Mouse (Mus musculus): ENCODE data around the gene Ccz1. TPM values are rescaled to one million over a fixed set of nuclear protein-coding genes. Genes with fewer than 3 reads are reported as not detected.

Ccz1 gene
- polyA plus RNA-seq, 1 experiment from 2014 or later = 59.1 TPM

DNA sequence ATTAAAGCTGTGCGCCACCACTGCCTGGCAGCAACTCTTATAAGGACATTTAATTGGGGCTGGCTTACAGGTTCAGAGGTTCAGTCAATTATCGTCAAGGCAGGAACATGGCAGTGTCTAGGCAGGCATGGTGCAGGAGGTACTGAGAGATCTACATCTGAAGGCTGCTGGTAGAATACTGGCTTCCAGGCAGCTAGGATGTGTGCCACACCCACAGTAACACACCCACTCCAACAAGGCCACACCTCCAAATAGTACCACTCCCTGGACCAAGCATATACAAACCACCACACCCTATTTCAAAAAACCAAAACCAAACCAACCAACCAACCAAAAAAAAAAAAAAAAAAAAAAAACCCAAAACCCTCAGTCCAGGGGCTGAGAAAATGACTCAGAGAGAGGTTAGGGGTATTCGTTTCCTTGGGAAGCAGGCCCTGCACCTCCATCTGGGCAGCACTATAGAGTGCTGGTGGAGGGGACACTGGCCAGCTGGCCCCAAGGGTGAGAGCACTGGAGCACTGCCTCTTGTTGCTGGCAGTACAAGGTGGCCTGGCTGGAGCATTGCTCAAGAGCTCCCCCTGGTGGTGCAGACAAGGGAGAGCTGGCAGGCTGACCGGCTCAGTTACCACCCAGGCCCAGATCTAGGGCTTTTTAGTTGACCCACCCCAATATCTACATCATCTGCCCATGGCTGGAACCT is 39.6 kb downstream of the Ccz1 start:
- Histone ChIP-seq H3K4me1 (replicated peaks) (0 out of 2 replicates have a peak, but pooled peaks cover 4% of the 10 kb centered on the region), H3K27me3 (replicated peaks) (no peaks in the 10 kb centered on the region), H3K9me3 (replicated peaks) (no peaks in the 10 kb centered on the region), H3K4me3 (no peak overlapping the region), H3K4me2 (no peak overlapping the region), H3K9ac (no peak overlapping the region), H3K27ac (ENCODE audit: poor library complexity, severe bottlenecking) (no peak overlapping the region), H3K36me3 (no peaks in the 10 kb centered on the region)
- WGBS = 49% methylated on average over 4 of the region's 4 CpGs
- peak; percentile 69 for ATAC-seq (ENCODE audit: insufficient number of reproducible peaks, low FRiP score)

DNA sequence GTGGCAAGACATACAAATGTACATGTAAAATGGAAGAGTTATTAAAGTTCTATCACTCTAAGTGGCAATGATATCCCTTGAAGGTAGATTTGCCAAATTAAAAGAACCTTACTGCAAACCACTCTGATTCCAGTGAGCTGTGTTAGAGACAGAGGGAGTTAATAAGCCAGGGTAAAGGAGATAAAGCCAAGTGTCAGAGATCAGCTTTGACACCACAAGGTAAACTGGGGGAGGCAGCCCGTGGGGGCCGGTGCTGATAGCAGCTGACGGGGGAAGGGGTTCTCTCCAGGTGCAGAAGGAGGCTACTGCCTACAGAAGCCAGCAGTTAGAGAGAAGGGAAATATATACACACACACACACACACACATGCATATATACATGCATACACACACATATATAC is 42.0 kb downstream of the Ccz1 start:
- no peak for ATAC-seq (ENCODE audit: insufficient number of reproducible peaks, low FRiP score)
- H3K27me3 ChIP-seq (replicated peaks) = no peaks in the 10 kb centered on the region
- no peak overlapping the region for H3K4me2 ChIP-seq
- no peak overlapping the region for H3K9ac ChIP-seq
- H3K4me1 ChIP-seq (replicated peaks) = 0 out of 2 replicates have a peak, but pooled peaks cover 4% of the 10 kb centered on the region
- no peak overlapping the region for H3K27ac ChIP-seq (ENCODE audit: poor library complexity, severe bottlenecking)
- no peaks in the 10 kb centered on the region for H3K36me3 ChIP-seq
- WGBS = 15% methylated on average over 3 of the region's 3 CpGs
- H3K4me3 ChIP-seq = no peak overlapping the region
- H3K9me3 ChIP-seq (replicated peaks) = no peaks in the 10 kb centered on the region

DNA sequence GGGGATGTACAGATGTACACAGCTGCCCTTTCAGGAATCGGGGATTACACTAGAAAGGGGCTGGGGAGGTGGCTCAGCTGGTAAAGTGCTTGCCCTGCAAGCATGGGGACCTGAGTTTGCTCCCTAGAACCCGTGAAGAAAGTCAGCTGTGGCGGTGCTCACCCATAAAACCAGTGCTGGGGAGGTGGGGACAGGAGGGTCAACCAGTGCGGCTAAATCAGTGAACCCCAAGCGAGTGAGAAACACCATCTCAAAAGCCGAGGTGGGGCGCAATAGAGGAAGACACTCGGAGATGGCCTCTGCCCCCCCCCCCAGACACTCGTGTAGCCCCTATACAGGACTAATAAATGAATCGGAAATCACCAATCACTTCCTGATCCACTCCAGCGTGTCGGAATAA is 48.0 kb downstream of the Ccz1 start:
- Histone ChIP-seq H3K9ac (no peak overlapping the region), H3K9me3 (replicated peaks) (no peaks in the 10 kb centered on the region), H3K4me3 (no peak overlapping the region), H3K4me2 (no peak overlapping the region), H3K27me3 (replicated peaks) (no peaks in the 10 kb centered on the region), H3K36me3 (no peaks in the 10 kb centered on the region), H3K27ac (ENCODE audit: poor library complexity, severe bottlenecking) (no peak overlapping the region), H3K4me1 (replicated peaks) (no peaks in the 10 kb centered on the region)
- ATAC-seq (ENCODE audit: insufficient number of reproducible peaks, low FRiP score) = no peak
- 85% methylated on average over 12 of the region's 12 CpGs for WGBS

DNA sequence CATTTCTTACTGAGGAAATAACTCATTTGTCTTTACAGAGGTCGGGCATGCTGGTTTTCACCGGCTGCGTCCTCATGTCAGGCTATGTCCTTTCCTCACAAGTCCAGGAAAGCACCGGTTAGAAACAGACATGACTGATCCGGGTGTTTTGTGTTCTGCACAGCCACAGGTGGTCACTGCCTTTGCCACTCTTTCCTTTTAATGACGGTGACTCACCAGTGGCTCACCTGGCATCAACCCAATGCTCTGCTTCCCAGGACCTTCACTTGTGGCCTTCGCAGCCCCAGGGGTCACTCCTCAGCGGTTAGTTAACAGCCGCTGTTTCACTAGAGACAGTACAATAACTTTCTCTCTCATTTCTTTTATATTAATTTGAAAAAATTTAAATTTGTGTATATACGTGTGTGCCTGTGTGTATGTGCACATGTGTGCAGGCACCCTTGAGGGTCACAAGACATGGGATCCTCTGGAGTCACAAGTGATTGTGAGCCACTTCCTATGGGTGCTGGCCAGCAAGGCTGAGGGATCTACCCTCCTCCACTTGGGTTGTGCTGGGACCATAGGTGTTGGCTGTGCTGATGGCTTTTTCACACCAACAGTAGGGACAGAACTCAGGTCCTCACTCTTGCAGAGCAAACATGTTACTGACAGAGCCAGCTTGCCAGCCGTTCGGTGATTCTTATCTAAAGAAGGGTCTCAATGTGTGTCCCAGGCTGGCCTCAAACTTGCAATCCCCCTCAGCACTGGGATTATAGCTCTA is 48.9 kb downstream of the Ccz1 start:
- Histone ChIP-seq H3K36me3 (no peaks in the 10 kb centered on the region), H3K4me3 (no peak overlapping the region), H3K4me2 (no peak overlapping the region), H3K27me3 (replicated peaks) (no peaks in the 10 kb centered on the region), H3K4me1 (replicated peaks) (no peaks in the 10 kb centered on the region), H3K9ac (no peak overlapping the region), H3K9me3 (replicated peaks) (no peaks in the 10 kb centered on the region), H3K27ac (ENCODE audit: poor library complexity, severe bottlenecking) (no peak overlapping the region)
- WGBS = 81% methylated on average over 12 of the region's 12 CpGs
- ATAC-seq (ENCODE audit: insufficient number of reproducible peaks, low FRiP score) = no peak

DNA sequence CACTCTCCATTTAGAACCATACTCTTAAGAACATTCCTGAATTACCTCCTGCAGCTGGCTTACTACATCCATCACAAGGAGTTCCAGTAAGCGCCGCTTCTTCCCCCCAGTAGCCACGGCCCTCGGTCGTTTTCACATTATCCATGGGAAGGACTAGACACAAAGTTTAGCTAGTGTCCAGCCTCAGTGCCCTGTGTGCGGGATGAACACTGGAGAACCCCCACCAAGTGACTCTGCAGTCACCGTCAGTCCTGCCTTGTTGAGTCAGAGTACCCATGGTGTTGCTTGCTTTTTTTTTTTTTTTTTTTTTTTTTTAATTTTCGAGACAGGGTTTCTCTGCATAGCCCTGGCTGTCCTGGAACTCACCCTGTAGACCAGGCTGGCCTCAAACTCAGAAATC is 53.5 kb downstream of the Ccz1 start:
- WGBS = 84% methylated on average over 8 of the region's 8 CpGs

DNA sequence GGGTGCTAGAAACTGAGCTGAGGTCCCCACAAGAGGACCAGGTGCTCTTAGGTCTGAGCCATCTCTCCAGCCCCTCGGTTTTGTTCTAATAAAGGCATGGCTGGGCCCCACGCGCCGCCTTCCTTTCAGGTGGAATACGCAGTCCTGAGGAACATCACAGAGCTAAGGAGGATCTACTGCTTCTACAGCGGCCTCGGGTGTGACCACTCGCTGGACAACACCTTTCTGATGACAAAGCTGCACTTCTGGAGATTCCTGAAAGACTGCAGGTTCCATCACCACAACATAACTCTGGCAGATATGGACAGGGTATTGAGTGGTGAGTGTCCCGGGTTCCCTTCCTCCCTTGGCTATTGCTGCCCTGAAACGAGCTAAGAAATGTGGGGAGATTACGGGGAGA is 55.1 kb downstream of the Ccz1 start:
- H3K27me3 ChIP-seq (replicated peaks) = no peaks in the 10 kb centered on the region
- 87% methylated on average over 11 of the region's 11 CpGs for WGBS
- H3K4me1 ChIP-seq (replicated peaks) = no peaks in the 10 kb centered on the region
- peaks cover 10% of the 10 kb centered on the region for H3K9me3 ChIP-seq (replicated peaks)
- ATAC-seq (ENCODE audit: insufficient number of reproducible peaks, low FRiP score) = no peak
- H3K36me3 ChIP-seq = no peaks in the 10 kb centered on the region
- no peak overlapping the region for H3K4me3 ChIP-seq
- no peak overlapping the region for H3K4me2 ChIP-seq
- H3K9ac ChIP-seq = no peak overlapping the region
- no peak overlapping the region for H3K27ac ChIP-seq (ENCODE audit: poor library complexity, severe bottlenecking)

More for the DNA sequence above, 53.5 kb downstream of the Ccz1 start:
- Histone ChIP-seq H3K4me2 (no peak overlapping the region), H3K4me3 (no peak overlapping the region), H3K27me3 (replicated peaks) (no peaks in the 10 kb centered on the region), H3K9me3 (replicated peaks) (peaks cover 10% of the 10 kb centered on the region), H3K27ac (ENCODE audit: poor library complexity, severe bottlenecking) (no peak overlapping the region), H3K4me1 (replicated peaks) (no peaks in the 10 kb centered on the region), H3K36me3 (no peaks in the 10 kb centered on the region), H3K9ac (no peak overlapping the region)
- ATAC-seq (ENCODE audit: insufficient number of reproducible peaks, low FRiP score) = no peak

DNA sequence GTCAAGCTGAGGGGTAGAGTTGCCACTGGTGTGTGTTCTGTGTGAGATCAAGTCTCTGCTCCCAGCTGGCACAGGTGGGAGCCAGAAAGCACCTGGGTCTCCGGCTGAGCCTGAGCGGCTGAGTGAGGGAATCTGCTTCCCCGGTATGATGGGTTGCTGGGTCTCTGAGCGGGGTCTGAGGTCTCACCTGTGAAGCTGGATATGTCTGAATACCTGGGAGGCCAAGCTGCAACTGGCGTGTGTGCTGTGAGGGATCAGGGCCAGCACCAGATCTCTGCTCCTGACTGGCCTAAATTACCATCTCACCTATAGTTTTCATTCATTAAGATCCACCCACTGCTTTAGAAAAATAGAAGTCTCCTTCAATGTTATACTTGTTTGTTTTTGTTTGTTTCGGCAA is 57.6 kb downstream of the Ccz1 start:
- Histone ChIP-seq H3K4me1 (replicated peaks) (no peaks in the 10 kb centered on the region), H3K36me3 (no peaks in the 10 kb centered on the region), H3K9me3 (replicated peaks) (peaks cover 10% of the 10 kb centered on the region), H3K27me3 (replicated peaks) (no peaks in the 10 kb centered on the region), H3K4me2 (no peak overlapping the region), H3K27ac (ENCODE audit: poor library complexity, severe bottlenecking) (no peak overlapping the region), H3K9ac (no peak overlapping the region), H3K4me3 (no peak overlapping the region)
- ATAC-seq (ENCODE audit: insufficient number of reproducible peaks, low FRiP score) = no peak
- WGBS = 89% methylated on average over 6 of the region's 6 CpGs

DNA sequence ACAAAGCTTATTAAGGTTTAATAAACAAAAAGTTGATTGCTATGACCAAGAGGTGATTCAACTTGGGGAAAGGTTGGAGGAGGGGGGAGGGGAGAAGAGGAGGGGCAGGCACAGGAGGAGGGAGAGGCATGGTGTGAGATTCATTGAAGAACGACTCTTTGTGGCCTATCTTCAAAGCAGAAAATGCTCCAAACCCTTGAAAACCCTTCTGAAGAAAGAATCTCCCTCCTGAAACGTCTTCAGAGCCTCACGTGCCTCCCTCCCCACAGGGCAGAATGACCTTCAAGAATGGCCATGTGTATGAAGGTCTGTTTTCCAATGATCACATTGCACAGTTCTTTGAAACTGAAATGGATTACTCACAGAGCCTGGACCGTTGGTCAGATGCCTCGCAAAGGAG is 64.7 kb downstream of the Ccz1 start:
- H3K27ac ChIP-seq (ENCODE audit: poor library complexity, severe bottlenecking) = no peak overlapping the region
- ATAC-seq (ENCODE audit: insufficient number of reproducible peaks, low FRiP score) = no peak
- no peak overlapping the region for H3K4me2 ChIP-seq
- no peaks in the 10 kb centered on the region for H3K36me3 ChIP-seq
- no peak overlapping the region for H3K4me3 ChIP-seq
- 42% methylated on average over 5 of the region's 5 CpGs for WGBS
- no peak overlapping the region for H3K9ac ChIP-seq
- H3K4me1 ChIP-seq (replicated peaks) = no peaks in the 10 kb centered on the region
- H3K9me3 ChIP-seq (replicated peaks) = peaks cover 2% of the 10 kb centered on the region
- no peaks in the 10 kb centered on the region for H3K27me3 ChIP-seq (replicated peaks)

DNA sequence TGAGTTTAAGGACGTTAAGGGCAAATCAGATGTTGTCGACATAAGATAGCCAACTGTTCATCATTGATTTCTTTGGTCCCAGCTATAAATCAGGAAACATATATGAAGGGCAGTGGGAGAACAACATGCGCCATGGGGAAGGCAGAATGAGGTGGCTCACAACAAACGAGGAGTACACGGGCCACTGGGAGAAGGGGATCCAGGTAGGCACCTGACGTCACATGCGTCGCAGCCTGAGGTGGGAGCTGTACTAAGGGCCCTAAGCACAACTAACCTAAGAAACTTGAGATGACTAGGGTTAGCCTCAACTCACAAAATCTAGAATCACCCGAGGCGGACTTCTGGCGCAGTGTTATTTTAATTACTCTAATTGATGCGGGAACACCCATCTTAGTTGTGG is 66.3 kb downstream of the Ccz1 start:
- Histone ChIP-seq H3K36me3 (no peaks in the 10 kb centered on the region), H3K9me3 (replicated peaks) (peaks cover 6% of the 10 kb centered on the region), H3K4me3 (no peak overlapping the region), H3K4me2 (no peak overlapping the region), H3K27ac (ENCODE audit: poor library complexity, severe bottlenecking) (no peak overlapping the region), H3K27me3 (replicated peaks) (no peaks in the 10 kb centered on the region), H3K9ac (no peak overlapping the region), H3K4me1 (replicated peaks) (no peaks in the 10 kb centered on the region)
- WGBS = 79% methylated on average over 12 of the region's 12 CpGs
- no peak for ATAC-seq (ENCODE audit: insufficient number of reproducible peaks, low FRiP score)

DNA sequence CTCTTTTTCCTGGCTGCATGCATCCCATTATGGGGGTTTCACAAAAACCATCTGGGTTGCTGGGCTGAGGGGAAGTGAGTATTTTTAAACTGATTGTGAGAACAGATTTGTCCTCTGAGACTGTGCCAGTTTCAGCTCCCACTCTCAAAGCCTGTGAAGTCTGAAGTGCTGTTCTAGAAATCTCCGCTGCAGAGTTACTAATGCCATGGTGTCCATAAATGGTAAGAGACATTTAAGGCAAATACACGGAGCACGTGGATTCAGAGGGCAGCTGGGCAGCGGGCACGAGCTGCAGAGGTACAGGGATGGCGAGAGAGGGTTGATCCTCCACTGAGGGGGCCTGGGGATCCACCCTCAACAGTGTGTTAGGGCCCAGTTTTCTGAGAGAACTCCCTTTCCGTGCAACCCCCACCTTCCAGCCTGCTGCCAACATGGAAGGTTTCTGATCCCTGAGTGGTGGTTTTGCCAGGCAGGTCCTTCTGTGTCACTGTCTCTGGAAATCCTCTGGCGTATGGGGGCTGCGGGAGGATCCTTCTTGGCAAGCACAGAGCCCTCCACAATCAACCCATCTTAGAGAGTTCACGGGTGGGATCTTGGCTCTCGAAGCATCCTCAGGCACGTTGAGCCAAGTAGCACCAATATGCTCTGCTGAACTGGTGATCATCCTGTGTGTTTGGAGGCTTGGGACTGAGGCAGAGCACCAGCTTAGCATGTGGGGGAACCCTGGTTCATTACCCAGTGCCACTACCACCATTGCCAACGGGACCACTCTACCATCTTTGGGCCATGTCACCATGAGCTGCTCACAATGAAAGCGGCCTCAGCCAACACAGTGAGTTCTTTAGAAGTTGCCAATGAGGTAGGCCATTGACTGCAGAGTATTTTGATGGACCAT is 71.2 kb downstream of the Ccz1 start:
- H3K9ac ChIP-seq = no peak overlapping the region
- H3K36me3 ChIP-seq = no peaks in the 10 kb centered on the region
- H3K4me2 ChIP-seq = no peak overlapping the region
- H3K9me3 ChIP-seq (replicated peaks) = peaks cover 9% of the 10 kb centered on the region
- ATAC-seq (ENCODE audit: insufficient number of reproducible peaks, low FRiP score) = no peak
- H3K4me3 ChIP-seq = no peak overlapping the region
- no peaks in the 10 kb centered on the region for H3K27me3 ChIP-seq (replicated peaks)
- 78% methylated on average over 14 of the region's 14 CpGs for WGBS
- H3K4me1 ChIP-seq (replicated peaks) = no peaks in the 10 kb centered on the region
- H3K27ac ChIP-seq (ENCODE audit: poor library complexity, severe bottlenecking) = no peak overlapping the region

DNA sequence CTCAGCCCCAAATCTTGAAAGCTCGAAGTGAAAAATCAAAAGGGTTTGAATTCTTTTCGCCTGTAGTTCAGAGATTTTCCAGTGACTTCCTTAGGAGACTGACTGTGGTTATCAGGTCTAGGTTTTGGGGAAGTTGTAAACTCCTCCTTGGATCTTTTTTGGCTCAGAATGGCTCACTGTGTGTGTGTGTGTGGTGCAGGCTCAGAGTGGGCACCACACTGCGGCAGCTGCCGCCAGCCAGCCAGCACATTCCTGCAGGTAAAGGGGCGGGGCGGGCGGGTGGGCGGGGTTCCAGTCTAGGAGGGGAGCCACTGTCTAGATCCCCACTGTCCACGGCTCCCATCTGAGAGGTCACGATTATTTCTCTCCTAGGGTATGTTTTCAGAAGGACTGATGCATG is 73.1 kb downstream of the Ccz1 start:
- no peak for ATAC-seq (ENCODE audit: insufficient number of reproducible peaks, low FRiP score)
- Histone ChIP-seq H3K4me2 (no peak overlapping the region), H3K4me3 (no peak overlapping the region), H3K27me3 (replicated peaks) (no peaks in the 10 kb centered on the region), H3K9me3 (replicated peaks) (peaks cover 9% of the 10 kb centered on the region), H3K4me1 (replicated peaks) (0 out of 2 replicates have a peak, but pooled peaks cover 3% of the 10 kb centered on the region), H3K9ac (no peak overlapping the region), H3K27ac (ENCODE audit: poor library complexity, severe bottlenecking) (no peak overlapping the region), H3K36me3 (no peaks in the 10 kb centered on the region)
- WGBS = 12% methylated on average over 10 of the region's 10 CpGs
